In genomic region chr10:64086567-64087391, GRCm38 (mm10) we compare ENCODE assay signal across 8 mouse cellular contexts. TPM values are rescaled to one million over a fixed set of nuclear protein-coding genes. Genes with fewer than 3 reads are reported as not detected.
DNase-seq lines count a peak whose midpoint lies in the region; ATAC-seq lines count a peak whose summit lies in the region.
"Had no signal": no experiment of that assay in that cellular context is flagged by ENCODE, and none has a peak within 500 bp of the region (broad histone marks: within the 10 kb centered on the region; RNA-seq: fewer than 3 reads in every experiment).

No protein-coding gene starts in this region.

- no peak overlapping the region for H3K9ac ChIP-seq in lung, embryonic 15.5 days
- H3K9ac ChIP-seq in embryonic facial prominence, embryonic 12.5 days, result no peak overlapping the region
- no peak overlapping the region for H3K9ac ChIP-seq in intestine, embryonic 15.5 days
- no peak overlapping the region for H3K9ac ChIP-seq in stomach, embryonic 14.5 days (replicated peaks; ENCODE audit: low read depth, low read length)

- H3K9me3 ChIP-seq in lung, embryonic 15.5 days, result no peaks in the 10 kb centered on the region
- no peaks in the 10 kb centered on the region for H3K9me3 ChIP-seq in embryonic facial prominence, embryonic 12.5 days
- H3K9me3 ChIP-seq in intestine, embryonic 15.5 days, result no peaks in the 10 kb centered on the region
- H3K9me3 ChIP-seq in stomach, embryonic 14.5 days (ENCODE audit: control insufficient read depth, low read depth, low read length), result no peaks in the 10 kb centered on the region

- WGBS in lung, embryonic 15.5 days, result 4% methylated on average over 12 of the region's 12 CpGs
- 1% methylated on average over 12 of the region's 12 CpGs for WGBS in embryonic facial prominence, embryonic 12.5 days
- WGBS in intestine, embryonic 15.5 days, result 7% methylated on average over 12 of the region's 12 CpGs
- WGBS in stomach, embryonic 14.5 days, result 4% methylated on average over 12 of the region's 12 CpGs

- H3K36me3 ChIP-seq in lung, embryonic 15.5 days, result no peaks in the 10 kb centered on the region
- H3K36me3 ChIP-seq in embryonic facial prominence, embryonic 12.5 days, result no peaks in the 10 kb centered on the region
- H3K36me3 ChIP-seq in intestine, embryonic 15.5 days, result no peaks in the 10 kb centered on the region
- H3K36me3 ChIP-seq in stomach, embryonic 14.5 days (ENCODE audit: control insufficient read depth, insufficient read depth, low read length), result no peaks in the 10 kb centered on the region

- H3K4me1 ChIP-seq in lung, embryonic 15.5 days, result peaks cover 12% of the 10 kb centered on the region
- H3K4me1 ChIP-seq in embryonic facial prominence, embryonic 12.5 days, result peaks cover 8% of the 10 kb centered on the region; the same call in 1 of the 2 replicates
- H3K4me1 ChIP-seq in intestine, embryonic 15.5 days (replicated peaks), result peaks cover 3% of the 10 kb centered on the region; the same call in 1 of the 2 replicates
- H3K4me1 ChIP-seq in stomach, embryonic 14.5 days (ENCODE audit: control insufficient read depth, insufficient read depth, low read length), result 0 out of 2 replicates have a peak, but pooled peaks cover 3% of the 10 kb centered on the region

- H3K27ac ChIP-seq in lung, embryonic 15.5 days, result no peak overlapping the region
- H3K27ac ChIP-seq in embryonic facial prominence, embryonic 12.5 days, result no peak overlapping the region
- H3K27ac ChIP-seq in intestine, embryonic 15.5 days, result 0 out of 2 replicates have a peak overlapping the region, but pooled peaks have one; percentile 1
- 0 out of 2 replicates have a peak overlapping the region, but pooled peaks have one; percentile 21 for H3K27ac ChIP-seq in stomach, embryonic 14.5 days (ENCODE audit: low read length)

- DNase-seq in lung, postnatal 25 days (ENCODE audit: low spot score), result no peak
- no peak for DNase-seq in spleen, adult 18-20 months
- no peak for DNase-seq in lung, postnatal 36 days
- DNase-seq: layer of hippocampus, adult 9-11 months had no signal

- peak; percentile 68; the same call in 1 of the 2 replicates for ATAC-seq in lung, embryonic 15.5 days (ENCODE audit: borderline replicate concordance, extremely low read depth, low FRiP score, low TSS enrichment)
- no peak for ATAC-seq in embryonic facial prominence, embryonic 12.5 days (ENCODE audit: insufficient number of reproducible peaks, insufficient read depth, low FRiP score, low TSS enrichment)
- peak; percentile 46; the same call in 1 of the 2 replicates for ATAC-seq in intestine, embryonic 15.5 days
- ATAC-seq in stomach, embryonic 14.5 days (ENCODE audit: insufficient number of reproducible peaks, insufficient read depth, low FRiP score, low read depth), result peak; percentile 20; the same call in 1 of the 2 replicates

- H3K27me3 ChIP-seq in lung, embryonic 15.5 days, result peaks cover 32% of the 10 kb centered on the region
- H3K27me3 ChIP-seq in embryonic facial prominence, embryonic 12.5 days, result peaks cover 23% of the 10 kb centered on the region
- peaks cover 9% of the 10 kb centered on the region; the same call in 1 of the 2 replicates for H3K27me3 ChIP-seq in intestine, embryonic 15.5 days (replicated peaks)
- H3K27me3 ChIP-seq in stomach, embryonic 14.5 days (ENCODE audit: control insufficient read depth, insufficient read depth, low read length), result 0 out of 2 replicates have a peak, but pooled peaks cover 8% of the 10 kb centered on the region

- peak overlapping the region; percentile 33 for H3K4me3 ChIP-seq in lung, embryonic 15.5 days
- peak overlapping the region; percentile 41; the same call in 1 of the 2 replicates for H3K4me3 ChIP-seq in embryonic facial prominence, embryonic 12.5 days
- H3K4me3 ChIP-seq in intestine, embryonic 15.5 days (replicated peaks), result peak overlapping the region; percentile 13
- peak overlapping the region; percentile 20; the same call in 1 of the 2 replicates for H3K4me3 ChIP-seq in stomach, embryonic 14.5 days (ENCODE audit: low read depth, low read length)

- H3K4me2 ChIP-seq in lung, embryonic 15.5 days, result peak overlapping the region; percentile 65
- peak overlapping the region; percentile 82 for H3K4me2 ChIP-seq in embryonic facial prominence, embryonic 12.5 days (replicated peaks)
- H3K4me2 ChIP-seq in intestine, embryonic 15.5 days (replicated peaks), result peak overlapping the region; percentile 71
- peak overlapping the region; percentile 61 for H3K4me2 ChIP-seq in stomach, embryonic 14.5 days (replicated peaks; ENCODE audit: low read depth, low read length)

RNA-seq across cellular contexts. Expression of gene Lrrtm3, which starts 3.3 kb away (rescaled TPM):
- 1.8 and 3.1 TPM in 2 replicates for polyA plus RNA-seq in lung, embryonic 15.5 days (2015; fragmentation: Nextera tagmentation; extraction: Ambion mirVana)
- polyA plus RNA-seq in embryonic facial prominence, embryonic 12.5 days (2016; fragmentation: Nextera tagmentation; extraction: Ambion mirVana), result 3.0 and 3.3 TPM in 2 replicates
- 3.8 and 4.0 TPM in 2 replicates for polyA plus RNA-seq in intestine, embryonic 15.5 days (2015; fragmentation: Nextera tagmentation; extraction: Ambion mirVana)
- polyA plus RNA-seq in stomach, embryonic 14.5 days (2014; fragmentation: Nextera tagmentation; extraction: Ambion mirVana), result 5.2 and 7.1 TPM in 2 replicates

Comparison
In these comparisons a context has a peak if more than half of its experiments do, and no peak if none do; other contexts are left out.
1. H3K27ac ChIP-seq: peak in intestine, embryonic 15.5 days (single experiment) and stomach, embryonic 14.5 days (single experiment); none in lung, embryonic 15.5 days (single experiment) and embryonic facial prominence, embryonic 12.5 days (single experiment).
2. Peak in every context shown above with its lines, with median percentiles within 50 percentile points of each other: H3K4me2 ChIP-seq and H3K4me3 ChIP-seq.